Comparison of ENCODE assay signal across 16 mouse cellular contexts in genomic region chr13:95810796-95811195, GRCm38 (mm10).
A peak's percentile ranks its signal among the peaks of the same experiment; 100 is the strongest.
DNase-seq lines count a peak whose midpoint lies in the region; ATAC-seq lines count a peak whose summit lies in the region.
"Had no signal": no experiment of that assay in that cellular context is flagged by ENCODE, and none has a peak within 500 bp of the region (broad histone marks: within the 10 kb centered on the region; RNA-seq: fewer than 3 reads in every experiment).

No protein-coding gene starts in this region.

- ATAC-seq in erythroblast, adult 5-6 weeks (replicated peaks; ENCODE audit: low FRiP score, poor library complexity, severe bottlenecking), result no peak
- ATAC-seq: forebrain, embryonic 16.5 days had no signal

- peak; percentile 18 for DNase-seq in gastrocnemius, postnatal 25 days
- no peak for DNase-seq in gastrocnemius, postnatal 14 days
- peak; percentile 62 for DNase-seq in layer of hippocampus, adult 9-11 months
- DNase-seq in layer of hippocampus, adult 9-10 months (ENCODE audit: low spot score), result no peak
- peak; percentile 12 for DNase-seq in urinary bladder, postnatal 14 days (ENCODE audit: low spot score)
- DNase-seq in urinary bladder, postnatal 36 days (ENCODE audit: low spot score in 2 of 2), result no peak
- peak; percentile 51 for DNase-seq in skeletal muscle tissue, adult 2 months (ENCODE audit: low read depth, low spot score)
- DNase-seq: adrenal gland, adult 2 months; adrenal gland, postnatal 25 days; cerebellum, adult 11 months; cerebellum, adult 8-10 months; embryo, embryonic 11 days; gastrocnemius, postnatal 36 days; heart, postnatal 36 days had no signal

- intact Hi-C loops in gastrocnemius, postnatal 14 days (cut with DNase I; ENCODE audit: low total_unique reads), result no loop called here

Comparison
In these comparisons a context has a peak if more than half of its experiments do, and no peak if none do; other contexts are left out.
1. DNase-seq: peak in gastrocnemius, postnatal 25 days (single experiment), layer of hippocampus, adult 9-11 months (single experiment), urinary bladder, postnatal 14 days (single experiment) and skeletal muscle tissue, adult 2 months (single experiment); none in gastrocnemius, postnatal 14 days (single experiment), layer of hippocampus, adult 9-10 months (single experiment) and urinary bladder, postnatal 36 days (0 of 2).